Mouse (Mus musculus) heart, adult 2 months (tissue): ENCODE results near the gene Trak1. TPM values are rescaled to one million over a fixed set of nuclear protein-coding genes. Genes with fewer than 3 reads are reported as not detected.
A peak's percentile ranks its signal among the peaks of the same experiment; 100 is the strongest.

Source experiments
- DNase-seq, 2 experiments: peaks; one replicate each; pipeline ENCODE4 v3.0.0; 2021
- H3K27ac ChIP-seq: fragments of 200-600 bp; 2 replicates; pipeline ENCODE4 v1.8.1; 2022
- H3K27me3 ChIP-seq: fragments of 200-500 bp; 2 replicates; pipeline ENCODE4 v1.6.1; 2012; ENCODE audit warnings: mild to moderate bottlenecking, low read length, inconsistent platforms, mixed read lengths; ENCODE audit not compliant: control insufficient read depth, insufficient read depth
- H3K36me3 ChIP-seq: fragments of 200-500 bp; 2 replicates; pipeline ENCODE4 v1.6.1; 2012; ENCODE audit warnings: low read length, inconsistent platforms; ENCODE audit not compliant: control insufficient read depth, insufficient read depth
- H3K4me1 ChIP-seq: fragments of 200-500 bp; 2 replicates; pipeline ENCODE4 v1.6.1; 2011; ENCODE audit warnings: low read length; ENCODE audit not compliant: control insufficient read depth, insufficient read depth
- H3K4me3 ChIP-seq: fragments of 200-600 bp; 2 replicates; pipeline ENCODE4 v1.8.1; 2022
- H3K79me2 ChIP-seq: fragments of 200-500 bp; replicated peaks from 2 replicates; pipeline ENCODE4 v1.6.1; 2012; ENCODE audit warnings: mild to moderate bottlenecking, inconsistent platforms, low read length, moderate library complexity, mixed read lengths; ENCODE audit not compliant: control insufficient read depth, insufficient read depth
- H3K9ac ChIP-seq: fragments of 200-500 bp; 2 replicates; pipeline ENCODE4 v1.6.1; 2012; ENCODE audit warnings: low read depth, mild to moderate bottlenecking, control low read depth, inconsistent platforms, low read length, mixed read lengths
- CTCF ChIP-seq: fragments of 200-600 bp; IDR thresholded peaks from 2 replicates; pipeline ENCODE4 v1.8.1; 2022; ENCODE audit warnings: antibody characterized with exemption, mild to moderate bottlenecking, moderate library complexity
- EP300 ChIP-seq: fragments of 200-500 bp; IDR thresholded peaks from 2 replicates; pipeline ENCODE4 v1.6.1; 2011; ENCODE audit warnings: low read depth, low read length, control low read depth; ENCODE audit not compliant: insufficient read depth
- POLR2A ChIP-seq: fragments of 200-500 bp; IDR thresholded peaks from 2 replicates; pipeline ENCODE4 v1.6.1; 2011; ENCODE audit warnings: mild to moderate bottlenecking, low read depth, low read length, control low read depth; ENCODE audit not compliant: insufficient read depth
- WGBS: fragments of 180-500 bp; shearing (Covaris S2); methylation state at CpG from one replicate; pipeline ENCODE4 v1.1.7; 2018; 5-methylcytosine and 5-hydroxymethylcytosine counted together
- intact Hi-C: fragments of 180-260 bp; cut with DNase I; formaldehyde crosslinking; loops from one replicate; pipeline ENCODE4 v1.15.1; 2025
- polyA plus RNA-seq: library from polyadenylated mRNA; depleted of rRNA; stranded (reverse); fragments of >200 nt; gene quantifications from 2 replicates; pipeline ENCODE4 v1.2.3, GENCODE M21; 2012
- total RNA-seq, 2 experiments: library from RNA; stranded (reverse); gene quantifications; 2 replicates each; pipeline ENCODE4 v1.2.3; 2021

Trak1 gene
- total and polyA plus RNA-seq, 3 experiments: 170 to 302 (median 276) TPM

GRCm38 (mm10) chr9:121347981-121348380 lies 50.7 kb downstream of the Trak1 start:
- Histone ChIP-seq H3K27me3 (no peaks in the 10 kb centered on the region), H3K4me3 (peak overlapping the region; percentile 9; the same call in 1 of the 2 replicates), H3K36me3 (peaks cover 21% of the 10 kb centered on the region), H3K27ac (peak overlapping the region; percentile 99), H3K79me2 (peaks cover 3% of the 10 kb centered on the region), H3K4me1 (peaks cover 59% of the 10 kb centered on the region), H3K9ac (peak overlapping the region; percentile 32)
- WGBS: 10% methylated on average over 10 of the region's 10 CpGs
- intact Hi-C loops: loop anchor here (1.0 kb wide), 1 partner anchor 34 kb away; no protein-coding TSS in a partner anchor
- DNase-seq: peak; percentile 82 to 90
- TF ChIP-seq EP300 (peak; percentile 79; the same call in 1 of the 2 replicates), POLR2A (no peak)

- peaks cover 3% of the 10 kb centered on the region for H3K79me2 ChIP-seq
- TF ChIP-seq POLR2A (no peak), CTCF (0 out of 2 replicates have a peak, but pooled peaks have one; percentile 14), EP300 (no peak)
- H3K27ac ChIP-seq: peak overlapping the region; percentile 99
- peak; percentile 58 to 62 for DNase-seq
- intact Hi-C loops: loop anchor here (1.0 kb wide), 1 partner anchor 34 kb away; no protein-coding TSS in a partner anchor
- peak overlapping the region; percentile 33 for H3K9ac ChIP-seq
- no peaks in the 10 kb centered on the region for H3K27me3 ChIP-seq
- peaks cover 21% of the 10 kb centered on the region for H3K36me3 ChIP-seq
- peaks cover 57% of the 10 kb centered on the region for H3K4me1 ChIP-seq
- peak overlapping the region; percentile 9; the same call in 1 of the 2 replicates for H3K4me3 ChIP-seq
- 2% methylated on average over 5 of the region's 5 CpGs for WGBS
These were observed 51.2 kb downstream of the Trak1 start for GRCm38 (mm10) chr9:121348476-121348875.

- H3K27ac ChIP-seq: peak overlapping the region; percentile 99
- H3K4me3 ChIP-seq: no peak overlapping the region
- peaks cover 21% of the 10 kb centered on the region for H3K36me3 ChIP-seq
- 67% methylated on average over 8 of the region's 8 CpGs for WGBS
- peaks cover 55% of the 10 kb centered on the region for H3K4me1 ChIP-seq
- no peak for TF ChIP-seq CTCF
- no peak for TF ChIP-seq POLR2A
- peaks cover 3% of the 10 kb centered on the region for H3K79me2 ChIP-seq
- no peaks in the 10 kb centered on the region for H3K27me3 ChIP-seq
- intact Hi-C loops: no loop called here
- peak overlapping the region; percentile 62 for H3K9ac ChIP-seq
- DNase-seq: no peak
These were observed 51.8 kb downstream of the Trak1 start for GRCm38 (mm10) chr9:121349111-121349510.

GRCm38 (mm10) chr9:121350601-121351000 lies 53.3 kb downstream of the Trak1 start:
- H3K79me2 ChIP-seq: peaks cover 5% of the 10 kb centered on the region
- peak overlapping the region; percentile 64 for H3K9ac ChIP-seq
- 18% methylated on average over 3 of the region's 3 CpGs for WGBS
- intact Hi-C loops: no loop called here
- TF ChIP-seq POLR2A: no peak
- no peak for TF ChIP-seq CTCF
- TF ChIP-seq EP300: no peak
- DNase-seq: peak in 1 of 2 experiments; percentile 55
- H3K4me1 ChIP-seq: peaks cover 62% of the 10 kb centered on the region
- no peaks in the 10 kb centered on the region for H3K27me3 ChIP-seq
- peaks cover 23% of the 10 kb centered on the region for H3K36me3 ChIP-seq
- peak overlapping the region; percentile 99 for H3K27ac ChIP-seq
- no peak overlapping the region for H3K4me3 ChIP-seq

GRCm38 (mm10) chr9:121351388-121352078 lies 54.2 kb downstream of the Trak1 start:
- no peak for DNase-seq
- intact Hi-C loops: loop anchor here (1.0 kb wide), 1 partner anchor 68 kb away; no protein-coding TSS in a partner anchor
- Histone ChIP-seq H3K4me3 (0 out of 2 replicates have a peak overlapping the region, but pooled peaks have one; percentile 5), H3K4me1 (peaks cover 59% of the 10 kb centered on the region), H3K79me2 (peaks cover 5% of the 10 kb centered on the region), H3K36me3 (peaks cover 21% of the 10 kb centered on the region), H3K27ac (peak overlapping the region; percentile 99), H3K9ac (peak overlapping the region; percentile 64), H3K27me3 (no peaks in the 10 kb centered on the region)
- TF ChIP-seq CTCF (no peak), EP300 (no peak), POLR2A (no peak)
- WGBS: 27% methylated on average over 9 of the region's 9 CpGs

GRCm38 (mm10) chr9:121352131-121352606 lies 54.9 kb downstream of the Trak1 start:
- H3K27me3 ChIP-seq: no peaks in the 10 kb centered on the region
- no peak for TF ChIP-seq POLR2A
- peak; percentile 80 for TF ChIP-seq CTCF
- 0 out of 2 replicates have a peak, but pooled peaks have one; percentile 34 for TF ChIP-seq EP300
- peak; percentile 69 to 74 for DNase-seq
- H3K79me2 ChIP-seq: peaks cover 5% of the 10 kb centered on the region
- intact Hi-C loops: loop anchor here (1.0 kb wide), 1 partner anchor 69 kb away; no protein-coding TSS in a partner anchor
- H3K27ac ChIP-seq: peak overlapping the region; percentile 99
- 0 out of 2 replicates have a peak overlapping the region, but pooled peaks have one; percentile 5 for H3K4me3 ChIP-seq
- H3K4me1 ChIP-seq: peaks cover 58% of the 10 kb centered on the region
- 0 out of 2 replicates have a peak overlapping the region, but pooled peaks have one; percentile 2 for H3K9ac ChIP-seq
- 6% methylated on average over 11 of the region's 11 CpGs for WGBS
- H3K36me3 ChIP-seq: peaks cover 21% of the 10 kb centered on the region
